Mouse (Mus musculus) left cerebral cortex, adult 9 months (tissue): ENCODE results near the gene Unc13d.
A peak's percentile ranks its signal among the peaks of the same experiment; 100 is the strongest.
"Not testable (repeated sequence)": the region's sequence is repeated elsewhere in the genome, so short reads cannot be mapped to it uniquely, and the experiment has no call there.

ENCODE experiments used
- DNase-seq, 2 experiments: peaks; one replicate each; pipeline ENCODE4 v3.0.0; 2022; ENCODE audit warnings: low spot score in 2 of 2

Unc13d gene

GRCm38 (mm10) chr11:116022256-116022780 lies 55.4 kb downstream of the Unc13d start:
- DNase-seq: no peak

GRCm38 (mm10) chr11:116021328-116022220 lies 56.2 kb downstream of the Unc13d start:
- DNase-seq: no peak

GRCm38 (mm10) chr11:116020519-116020922 lies 57.2 kb downstream of the Unc13d start:
- no peak for DNase-seq

- no peak for DNase-seq
Measured at GRCm38 (mm10) chr11:116019976-116020411, 57.8 kb downstream of the Unc13d start.

GRCm38 (mm10) chr11:116019360-116019791 lies 58.4 kb downstream of the Unc13d start:
- DNase-seq: no peak

- DNase-seq: not testable (repeated sequence)
Measured at GRCm38 (mm10) chr11:116018867-116019266, 58.9 kb downstream of the Unc13d start.

- no peak for DNase-seq
Measured at GRCm38 (mm10) chr11:116018106-116018505, 59.7 kb downstream of the Unc13d start.

- DNase-seq: no peak
Measured at GRCm38 (mm10) chr11:116014821-116015220, 62.9 kb downstream of the Unc13d start.

- peak; percentile 61 to 89 for DNase-seq
Measured at GRCm38 (mm10) chr11:116012262-116012947, 65.4 kb downstream of the Unc13d start, which contains the start of gene Galk1. TSS of gene Galk1 (minus strand) at chr11:116012719.
